Mouse (Mus musculus) midbrain, postnatal 0 days (tissue): Measurements from ENCODE around the gene Alad. TPM values are rescaled to one million over a fixed set of nuclear protein-coding genes. Genes with fewer than 3 reads are reported as not detected.

ENCODE experiments used
- ATAC-seq: fragments of 200-750 bp; cut with Nextera tagmentation; 2 replicates; pipeline ENCODE4 v1.8.0; 2017; ENCODE audit warnings: moderate number of reproducible peaks, mild to moderate bottlenecking, moderate TSS enrichment, moderate library complexity; ENCODE audit not compliant: low FRiP score
- DNase-seq: peaks from one replicate; pipeline ENCODE4 v3.0.0-alpha.2; 2015; ENCODE audit warnings: low spot score
- H3K27ac ChIP-seq: fragments of 300-500 bp; sonication (generic); 2 replicates; pipeline ENCODE4 v1.5.1; 2014; ENCODE audit warnings: low read depth, mild to moderate bottlenecking, low read length, mixed read lengths
- H3K27me3 ChIP-seq: fragments of 300-500 bp; sonication (generic); 2 replicates; pipeline ENCODE4 v1.6.1; 2014; ENCODE audit warnings: low read length, control low read depth, mixed read lengths; ENCODE audit not compliant: insufficient read depth
- H3K36me3 ChIP-seq: fragments of 300-500 bp; sonication (generic); 2 replicates; pipeline ENCODE4 v1.6.1; 2014; ENCODE audit warnings: low read length, control low read depth, mixed read lengths; ENCODE audit not compliant: insufficient read depth
- H3K4me1 ChIP-seq: fragments of 300-500 bp; sonication (generic); 2 replicates; pipeline ENCODE4 v1.6.1; 2014; ENCODE audit warnings: mild to moderate bottlenecking, control low read depth, antibody characterized with exemption, low read length, mixed read lengths; ENCODE audit not compliant: insufficient read depth
- H3K4me2 ChIP-seq: fragments of 300-500 bp; sonication (generic); 2 replicates; pipeline ENCODE4 v1.6.1; 2014; ENCODE audit warnings: low read depth, mild to moderate bottlenecking, low read length, mixed read lengths; ENCODE audit not compliant: poor library complexity, severe bottlenecking
- H3K4me3 ChIP-seq: fragments of 300-500 bp; sonication (generic); 2 replicates; pipeline ENCODE4 v1.5.1; 2014; ENCODE audit warnings: low read depth, mild to moderate bottlenecking, low read length, moderate library complexity
- H3K9ac ChIP-seq: fragments of 300-500 bp; sonication (generic); replicated peaks from 2 replicates; pipeline ENCODE4 v1.6.1; 2014; ENCODE audit warnings: mild to moderate bottlenecking, low read length, moderate library complexity, mixed read lengths; ENCODE audit not compliant: poor library complexity, severe bottlenecking
- H3K9me3 ChIP-seq: fragments of 300-500 bp; sonication (generic); 2 replicates; pipeline ENCODE4 v1.6.1; 2016; ENCODE audit warnings: low read length, control low read depth
- CTCF ChIP-seq: IDR thresholded peaks from 2 replicates; pipeline ENCODE4 v1.5.1; 2016; ENCODE audit warnings: antibody characterized with exemption, mild to moderate bottlenecking
- WGBS: fragments of 180-500 bp; shearing (Covaris S2); extraction: QIAGEN DNeasy Blood & Tissue Kit; methylation state at CpG from one replicate; pipeline ENCODE4 v1.1.7; 2014; 5-methylcytosine and 5-hydroxymethylcytosine counted together
- polyA plus RNA-seq: library from polyadenylated mRNA; unstranded; fragments of >200 nt; fragmentation: Nextera tagmentation; extraction: Ambion mirVana; gene quantifications from 2 replicates; pipeline ENCODE4 v1.2.1, GENCODE M21; 2015
- total RNA-seq: library from RNA; depleted of rRNA; stranded (reverse); fragments of >200 nt; gene quantifications from 2 replicates; pipeline ENCODE4 v1.2.3, GENCODE M21; 2014

Alad gene
- total and polyA plus RNA-seq, 2 experiments from 2014 or later: 49.3 to 74.6 TPM

GRCm38 (mm10) chr4:62508839-62509238 is 10.9 kb downstream of the Alad start:
- no peak for TF ChIP-seq CTCF
- Histone ChIP-seq H3K27me3 (no peaks in the 10 kb centered on the region), H3K27ac (no peak overlapping the region), H3K4me3 (no peak overlapping the region), H3K4me1 (no peaks in the 10 kb centered on the region), H3K9ac (no peak overlapping the region), H3K4me2 (no peak overlapping the region), H3K36me3 (peaks cover 46% of the 10 kb centered on the region), H3K9me3 (no peaks in the 10 kb centered on the region)
- DNase-seq: no peak
- WGBS: 88% methylated on average over 5 of the region's 5 CpGs
- no peak for ATAC-seq

DNA sequence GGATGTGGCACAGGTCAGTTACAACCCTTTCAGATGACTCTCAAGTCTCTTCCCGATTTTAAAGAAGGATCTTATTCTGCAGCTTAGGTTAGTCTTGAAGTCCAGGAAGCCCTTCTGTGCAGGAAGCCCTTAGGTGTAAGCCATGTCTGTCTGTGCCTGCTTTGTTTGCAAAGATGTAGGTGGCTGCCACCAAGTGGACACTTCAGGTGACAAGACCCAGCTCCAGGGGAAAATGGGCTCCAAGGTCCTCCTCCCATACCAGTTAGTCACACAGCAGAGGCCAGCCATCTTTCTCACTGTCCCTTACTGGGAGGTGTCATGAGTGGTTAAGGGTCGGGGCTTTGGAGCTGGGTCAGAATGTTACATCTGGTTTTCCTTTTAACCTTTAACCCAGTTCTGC is 12.9 kb downstream of the Alad start:
- no peaks in the 10 kb centered on the region for H3K27me3 ChIP-seq
- H3K27ac ChIP-seq: no peak overlapping the region
- H3K4me3 ChIP-seq: no peak overlapping the region
- H3K4me2 ChIP-seq: no peak overlapping the region
- ATAC-seq (no peak), DNase-seq (peak; percentile 53)
- no peaks in the 10 kb centered on the region for H3K9me3 ChIP-seq
- H3K4me1 ChIP-seq: no peaks in the 10 kb centered on the region
- no peak overlapping the region for H3K9ac ChIP-seq
- peak; percentile 64 for TF ChIP-seq CTCF
- 81% methylated on average over 2 of the region's 2 CpGs for WGBS
- H3K36me3 ChIP-seq: peaks cover 33% of the 10 kb centered on the region

DNA sequence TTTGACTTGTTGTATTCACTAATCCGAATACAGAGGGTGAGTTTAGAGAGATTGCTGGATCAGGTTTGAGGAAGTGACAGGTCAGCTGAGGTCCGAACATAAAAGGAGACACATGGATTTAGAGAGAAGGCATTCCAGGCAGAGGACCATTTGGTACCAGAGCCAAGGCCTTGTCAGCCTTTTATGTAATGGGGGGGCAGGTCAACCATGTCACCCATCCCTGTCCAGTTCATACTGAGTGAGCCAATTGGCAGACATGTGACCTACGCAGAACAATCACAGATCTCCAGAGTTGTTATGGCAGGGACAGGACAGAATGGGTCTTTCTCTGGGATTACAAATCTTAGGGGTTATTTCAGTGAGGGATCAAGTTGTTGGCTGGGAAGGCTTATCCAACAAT is 13.7 kb downstream of the Alad start:
- Histone ChIP-seq H3K9me3 (no peaks in the 10 kb centered on the region), H3K27me3 (no peaks in the 10 kb centered on the region), H3K9ac (no peak overlapping the region), H3K4me1 (peaks cover 5% of the 10 kb centered on the region; the same call in 1 of the 2 replicates), H3K4me3 (no peak overlapping the region), H3K4me2 (no peak overlapping the region), H3K36me3 (peaks cover 25% of the 10 kb centered on the region), H3K27ac (no peak overlapping the region)
- WGBS: 86% methylated on average over 3 of the region's 3 CpGs
- ATAC-seq (no peak), DNase-seq (no peak)
- no peak for TF ChIP-seq CTCF

- no peak for ATAC-seq
- TF ChIP-seq CTCF: no peak
These were observed 16.2 kb downstream of the Alad start, which contains the start of gene Hdhd3 for GRCm38 (mm10) chr4:62503374-62503970. Gene Hdhd3, minus strand, starts transcription at chr4:62503467.

DNA sequence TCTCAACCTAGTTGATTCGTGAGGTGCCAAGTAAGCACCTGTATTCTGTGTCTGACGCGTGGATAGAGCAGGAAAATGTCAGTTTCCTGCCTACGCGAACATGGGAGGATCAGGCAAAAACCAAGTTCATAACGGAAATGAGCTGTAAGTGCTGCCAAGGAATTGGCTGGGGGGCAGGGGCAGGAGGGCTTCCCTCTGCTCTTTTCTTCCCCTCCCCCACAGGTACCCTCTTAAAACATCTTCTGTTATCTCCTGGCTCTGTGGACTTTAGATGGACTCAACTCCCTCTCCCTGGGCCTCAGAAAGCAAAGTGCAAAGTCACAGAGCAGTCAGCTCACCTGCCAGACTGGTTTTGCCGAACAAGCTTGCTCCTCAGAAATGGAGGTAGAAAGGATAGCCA is 16.7 kb downstream of the Alad start:
- H3K9me3 ChIP-seq: no peaks in the 10 kb centered on the region
- no peak for TF ChIP-seq CTCF
- H3K4me2 ChIP-seq: no peak overlapping the region
- H3K27me3 ChIP-seq: no peaks in the 10 kb centered on the region
- no peak overlapping the region for H3K4me3 ChIP-seq
- no peak overlapping the region for H3K27ac ChIP-seq
- H3K36me3 ChIP-seq: peaks cover 11% of the 10 kb centered on the region
- H3K4me1 ChIP-seq: peaks cover 6% of the 10 kb centered on the region; the same call in 1 of the 2 replicates
- 77% methylated on average over 7 of the region's 7 CpGs for WGBS
- no peak overlapping the region for H3K9ac ChIP-seq
- ATAC-seq (no peak), DNase-seq (no peak)

More at GRCm38 (mm10) chr4:62503374-62503970, 16.2 kb downstream of the Alad start, which contains the start of gene Hdhd3:
- peaks cover 12% of the 10 kb centered on the region for H3K36me3 ChIP-seq
- 85% methylated on average over 3 of the region's 3 CpGs for WGBS
- no peaks in the 10 kb centered on the region for H3K27me3 ChIP-seq
- H3K4me3 ChIP-seq: peak within 1 kb of the TSS; percentile 68
- H3K4me1 ChIP-seq: peaks cover 6% of the 10 kb centered on the region; the same call in 1 of the 2 replicates
- no peak for DNase-seq
- peak within 1 kb of the TSS; percentile 55 for H3K4me2 ChIP-seq
- no peaks in the 10 kb centered on the region for H3K9me3 ChIP-seq
- peak within 1 kb of the TSS; percentile 60 for H3K9ac ChIP-seq
- peak within 1 kb of the TSS; percentile 62 for H3K27ac ChIP-seq

DNA sequence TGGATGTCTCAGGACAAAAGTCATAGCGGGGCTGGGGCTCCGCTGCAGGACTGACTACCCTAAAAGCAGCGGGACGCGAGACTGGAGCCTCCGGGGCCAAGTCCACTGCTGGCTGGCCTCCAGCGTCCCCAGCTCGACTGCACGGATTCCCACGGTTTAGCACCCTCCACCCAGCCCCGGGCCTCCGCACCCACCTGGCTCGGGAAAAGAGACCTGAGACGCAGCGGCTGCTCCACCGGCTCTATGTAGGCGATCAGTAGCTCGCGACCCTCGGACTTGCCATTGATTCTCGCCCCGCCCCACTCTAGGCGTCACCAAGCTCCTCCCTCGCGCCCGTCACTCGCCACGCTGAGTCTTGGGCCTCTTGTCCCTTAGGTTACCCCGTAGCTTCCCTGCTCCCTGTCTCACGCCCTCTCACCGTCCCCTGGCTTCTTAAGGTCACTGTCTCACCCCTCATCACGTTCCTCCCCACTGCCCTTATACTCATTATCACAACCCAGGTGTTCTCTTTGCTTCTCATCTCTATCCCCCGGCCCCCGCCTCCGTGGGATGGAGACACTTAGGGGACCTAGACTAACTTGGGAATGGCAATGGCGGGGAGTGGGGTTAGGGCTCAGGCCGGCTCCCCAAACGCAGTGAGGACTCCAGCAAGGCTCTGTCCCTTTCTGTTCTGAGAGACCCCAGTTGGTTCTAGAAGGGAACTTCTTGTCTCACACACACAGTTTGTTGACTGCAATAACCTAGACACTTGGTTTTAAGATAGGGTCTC is 17.6 kb downstream of the Alad start:
- ATAC-seq: peak; percentile 95
- WGBS: 1% methylated on average over 38 of the region's 38 CpGs

More for the DNA sequence above, 17.6 kb downstream of the Alad start:
- DNase-seq: peak; percentile 94
- H3K4me3 ChIP-seq: peak overlapping the region; percentile 68
- peak overlapping the region; percentile 55 for H3K4me2 ChIP-seq
- peak; percentile 15; the same call in 1 of the 2 replicates for TF ChIP-seq CTCF
- peak overlapping the region; percentile 62 for H3K27ac ChIP-seq
- H3K36me3 ChIP-seq: peaks cover 17% of the 10 kb centered on the region
- H3K9ac ChIP-seq: peak overlapping the region; percentile 60
- peaks cover 6% of the 10 kb centered on the region; the same call in 1 of the 2 replicates for H3K4me1 ChIP-seq
- H3K9me3 ChIP-seq: no peaks in the 10 kb centered on the region
- no peaks in the 10 kb centered on the region for H3K27me3 ChIP-seq
